Mouse (Mus musculus): Measurements from ENCODE around the gene Gpx1. TPM values are rescaled to one million over a fixed set of nuclear protein-coding genes. Genes with fewer than 3 reads are reported as not detected.

Gene Gpx1
- polyA plus RNA-seq, 1 experiment from 2014 or later, result 5,943 TPM

- Histone ChIP-seq H3K4me3 (ENCODE audit: low read depth, low read length) (no peak overlapping the region), H3K9ac (ENCODE audit: low read depth, low read length) (no peak overlapping the region), H3K4me1 (ENCODE audit: control insufficient read depth, low read depth, low read length) (peaks cover 5% of the 10 kb centered on the region), H3K36me3 (ENCODE audit: control insufficient read depth, insufficient read depth) (peaks cover 42% of the 10 kb centered on the region), H3K9me3 (replicated peaks; ENCODE audit: control insufficient read depth, low read length) (no peaks in the 10 kb centered on the region; the same call in 1 of the 2 replicates), H3K27ac (ENCODE audit: low read length) (no peak overlapping the region), H3K4me2 (ENCODE audit: low read depth, low read length) (no peak overlapping the region), H3K27me3 (ENCODE audit: control insufficient read depth, insufficient read depth, low read depth, low read length) (no peaks in the 10 kb centered on the region)
- 94% methylated on average over 2 of the region's 2 CpGs for WGBS (ENCODE audit: insufficient replicate concordance)
- no peak for ATAC-seq (ENCODE audit: low read depth)
Measured at GRCm38 (mm10) chr9:108325811-108326210, 12.9 kb upstream of the Gpx1 start.

GRCm38 (mm10) chr9:108337848-108338550 is 704 bp upstream of the Gpx1 start:
- Histone ChIP-seq H3K36me3 (ENCODE audit: control insufficient read depth, insufficient read depth) (peaks cover 43% of the 10 kb centered on the region), H3K4me2 (ENCODE audit: low read depth, low read length) (peak overlapping the region; percentile 63), H3K4me1 (ENCODE audit: control insufficient read depth, low read depth, low read length) (peaks cover 33% of the 10 kb centered on the region), H3K9me3 (replicated peaks; ENCODE audit: control insufficient read depth, low read length) (no peaks in the 10 kb centered on the region), H3K9ac (ENCODE audit: low read depth, low read length) (peak overlapping the region; percentile 99), H3K27me3 (ENCODE audit: control insufficient read depth, insufficient read depth, low read depth, low read length) (no peaks in the 10 kb centered on the region), H3K4me3 (ENCODE audit: low read depth, low read length) (peak overlapping the region; percentile 94), H3K27ac (ENCODE audit: low read length) (peak overlapping the region; percentile 100)
- ATAC-seq (ENCODE audit: low read depth), result no peak
- WGBS (ENCODE audit: insufficient replicate concordance), result 49% methylated on average over 10 of the region's 10 CpGs

GRCm38 (mm10) chr9:108338551-108338885 is 185 bp upstream of the Gpx1 start:
- Histone ChIP-seq H3K4me1 (ENCODE audit: control insufficient read depth, low read depth, low read length) (peaks cover 38% of the 10 kb centered on the region), H3K27me3 (ENCODE audit: control insufficient read depth, insufficient read depth, low read depth, low read length) (no peaks in the 10 kb centered on the region), H3K9ac (ENCODE audit: low read depth, low read length) (peak overlapping the region; percentile 99), H3K36me3 (ENCODE audit: control insufficient read depth, insufficient read depth) (peaks cover 38% of the 10 kb centered on the region), H3K9me3 (replicated peaks; ENCODE audit: control insufficient read depth, low read length) (no peaks in the 10 kb centered on the region), H3K4me2 (ENCODE audit: low read depth, low read length) (peak overlapping the region; percentile 63), H3K4me3 (ENCODE audit: low read depth, low read length) (peak overlapping the region; percentile 94), H3K27ac (ENCODE audit: low read length) (peak overlapping the region; percentile 100)
- WGBS (ENCODE audit: insufficient replicate concordance), result 14% methylated on average over 6 of the region's 6 CpGs
- no peak for ATAC-seq (ENCODE audit: low read depth)

GRCm38 (mm10) chr9:108339886-108340257 is 1.2 kb downstream of the Gpx1 start:
- WGBS (ENCODE audit: insufficient replicate concordance), result 4% methylated on average over 20 of the region's 20 CpGs

GRCm38 (mm10) chr9:108340258-108341138 is 1.8 kb downstream of the Gpx1 start:
- peak overlapping the region; percentile 63 for H3K4me2 ChIP-seq (ENCODE audit: low read depth, low read length)
- H3K4me1 ChIP-seq (ENCODE audit: control insufficient read depth, low read depth, low read length), result peaks cover 55% of the 10 kb centered on the region
- WGBS (ENCODE audit: insufficient replicate concordance), result 9% methylated on average over 10 of the region's 10 CpGs
- peak; percentile 67 for ATAC-seq (ENCODE audit: low read depth)
- H3K4me3 ChIP-seq (ENCODE audit: low read depth, low read length), result peak overlapping the region; percentile 94
- H3K36me3 ChIP-seq (ENCODE audit: control insufficient read depth, insufficient read depth), result peaks cover 21% of the 10 kb centered on the region
- H3K9me3 ChIP-seq (replicated peaks; ENCODE audit: control insufficient read depth, low read length), result no peaks in the 10 kb centered on the region
- H3K27ac ChIP-seq (ENCODE audit: low read length), result peak overlapping the region; percentile 100
- peak overlapping the region; percentile 99 for H3K9ac ChIP-seq (ENCODE audit: low read depth, low read length)
- H3K27me3 ChIP-seq (ENCODE audit: control insufficient read depth, insufficient read depth, low read depth, low read length), result no peaks in the 10 kb centered on the region

More at GRCm38 (mm10) chr9:108339886-108340257, 1.2 kb downstream of the Gpx1 start:
- H3K4me3 ChIP-seq (ENCODE audit: low read depth, low read length), result peak overlapping the region; percentile 94
- no peak for ATAC-seq (ENCODE audit: low read depth)
- peak overlapping the region; percentile 99 for H3K9ac ChIP-seq (ENCODE audit: low read depth, low read length)
- H3K27ac ChIP-seq (ENCODE audit: low read length), result peak overlapping the region; percentile 100
- H3K9me3 ChIP-seq (replicated peaks; ENCODE audit: control insufficient read depth, low read length), result no peaks in the 10 kb centered on the region
- peak overlapping the region; percentile 63 for H3K4me2 ChIP-seq (ENCODE audit: low read depth, low read length)
- H3K4me1 ChIP-seq (ENCODE audit: control insufficient read depth, low read depth, low read length), result peaks cover 51% of the 10 kb centered on the region
- H3K27me3 ChIP-seq (ENCODE audit: control insufficient read depth, insufficient read depth, low read depth, low read length), result no peaks in the 10 kb centered on the region
- peaks cover 27% of the 10 kb centered on the region for H3K36me3 ChIP-seq (ENCODE audit: control insufficient read depth, insufficient read depth)

- peak overlapping the region; percentile 65 for H3K9ac ChIP-seq (ENCODE audit: low read depth, low read length)
- H3K9me3 ChIP-seq (replicated peaks; ENCODE audit: control insufficient read depth, low read length), result no peaks in the 10 kb centered on the region
- H3K4me1 ChIP-seq (ENCODE audit: control insufficient read depth, low read depth, low read length), result peaks cover 59% of the 10 kb centered on the region
- WGBS (ENCODE audit: insufficient replicate concordance), result 32% methylated on average over 5 of the region's 5 CpGs
- peak overlapping the region; percentile 100 for H3K27ac ChIP-seq (ENCODE audit: low read length)
- H3K36me3 ChIP-seq (ENCODE audit: control insufficient read depth, insufficient read depth), result peaks cover 15% of the 10 kb centered on the region
- H3K4me3 ChIP-seq (ENCODE audit: low read depth, low read length), result peak overlapping the region; percentile 94
- H3K27me3 ChIP-seq (ENCODE audit: control insufficient read depth, insufficient read depth, low read depth, low read length), result no peaks in the 10 kb centered on the region
- peak overlapping the region; percentile 63 for H3K4me2 ChIP-seq (ENCODE audit: low read depth, low read length)
- ATAC-seq (ENCODE audit: low read depth), result no peak
Measured at GRCm38 (mm10) chr9:108341139-108341475, 2.4 kb downstream of the Gpx1 start.

- Histone ChIP-seq H3K9ac (ENCODE audit: low read depth, low read length) (peak overlapping the region; percentile 65), H3K36me3 (ENCODE audit: control insufficient read depth, insufficient read depth) (peaks cover 13% of the 10 kb centered on the region), H3K4me1 (ENCODE audit: control insufficient read depth, low read depth, low read length) (peaks cover 61% of the 10 kb centered on the region), H3K4me3 (ENCODE audit: low read depth, low read length) (peak overlapping the region; percentile 94), H3K27ac (ENCODE audit: low read length) (peak overlapping the region; percentile 100), H3K9me3 (replicated peaks; ENCODE audit: control insufficient read depth, low read length) (no peaks in the 10 kb centered on the region), H3K4me2 (ENCODE audit: low read depth, low read length) (peak overlapping the region; percentile 63), H3K27me3 (ENCODE audit: control insufficient read depth, insufficient read depth, low read depth, low read length) (no peaks in the 10 kb centered on the region)
- no peak for ATAC-seq (ENCODE audit: low read depth)
Measured at GRCm38 (mm10) chr9:108341801-108342200, 3.1 kb downstream of the Gpx1 start.

GRCm38 (mm10) chr9:108342301-108342831 is 3.7 kb downstream of the Gpx1 start:
- WGBS (ENCODE audit: insufficient replicate concordance), result 9% methylated on average over 5 of the region's 5 CpGs
- Histone ChIP-seq H3K9ac (ENCODE audit: low read depth, low read length) (peak overlapping the region; percentile 65), H3K4me2 (ENCODE audit: low read depth, low read length) (peak overlapping the region; percentile 63)

GRCm38 (mm10) chr9:108343331-108343730 is 4.6 kb downstream of the Gpx1 start:
- 37% methylated on average over 3 of the region's 3 CpGs for WGBS (ENCODE audit: insufficient replicate concordance)
- peak overlapping the region; percentile 63 for H3K4me2 ChIP-seq (ENCODE audit: low read depth, low read length)
- peaks cover 13% of the 10 kb centered on the region for H3K36me3 ChIP-seq (ENCODE audit: control insufficient read depth, insufficient read depth)
- H3K4me1 ChIP-seq (ENCODE audit: control insufficient read depth, low read depth, low read length), result peaks cover 52% of the 10 kb centered on the region
- no peaks in the 10 kb centered on the region for H3K9me3 ChIP-seq (replicated peaks; ENCODE audit: control insufficient read depth, low read length)
- no peak for ATAC-seq (ENCODE audit: low read depth)
- H3K9ac ChIP-seq (ENCODE audit: low read depth, low read length), result peak overlapping the region; percentile 54
- no peaks in the 10 kb centered on the region for H3K27me3 ChIP-seq (ENCODE audit: control insufficient read depth, insufficient read depth, low read depth, low read length)
- H3K4me3 ChIP-seq (ENCODE audit: low read depth, low read length), result no peak overlapping the region
- H3K27ac ChIP-seq (ENCODE audit: low read length), result peak overlapping the region; percentile 100

More at GRCm38 (mm10) chr9:108342301-108342831, 3.7 kb downstream of the Gpx1 start:
- Histone ChIP-seq H3K9me3 (replicated peaks; ENCODE audit: control insufficient read depth, low read length) (no peaks in the 10 kb centered on the region), H3K27me3 (ENCODE audit: control insufficient read depth, insufficient read depth, low read depth, low read length) (no peaks in the 10 kb centered on the region), H3K4me3 (ENCODE audit: low read depth, low read length) (peak overlapping the region; percentile 94), H3K27ac (ENCODE audit: low read length) (peak overlapping the region; percentile 100), H3K36me3 (ENCODE audit: control insufficient read depth, insufficient read depth) (peaks cover 13% of the 10 kb centered on the region), H3K4me1 (ENCODE audit: control insufficient read depth, low read depth, low read length) (peaks cover 61% of the 10 kb centered on the region)
- ATAC-seq (ENCODE audit: low read depth), result no peak

Measured in liver, embryonic 16.5 days (tissue).